Mouse (Mus musculus) neural tube, embryonic 13.5 days (tissue): ENCODE results near the gene Ipo7. TPM values are rescaled to one million over a fixed set of nuclear protein-coding genes. Genes with fewer than 3 reads are reported as not detected.

Source experiments
- ATAC-seq: fragments of 200-750 bp; cut with Nextera tagmentation; 2 replicates; pipeline ENCODE4 v1.8.0; 2017; ENCODE audit warnings: low read depth, mild to moderate bottlenecking, moderate TSS enrichment, moderate library complexity
- H3K27ac ChIP-seq: fragments of 300-500 bp; sonication (generic); replicated peaks from 2 replicates; pipeline ENCODE4 v1.5.1; 2015; ENCODE audit warnings: moderate library complexity, mild to moderate bottlenecking, inconsistent platforms
- H3K27me3 ChIP-seq: fragments of 300-500 bp; sonication (generic); 2 replicates; pipeline ENCODE4 v1.6.1; 2015; ENCODE audit warnings: mild to moderate bottlenecking, inconsistent platforms
- H3K36me3 ChIP-seq: fragments of 300-500 bp; sonication (generic); 2 replicates; pipeline ENCODE4 v1.6.1; 2015; ENCODE audit warnings: mild to moderate bottlenecking, inconsistent platforms
- H3K4me1 ChIP-seq: fragments of 300-500 bp; sonication (generic); replicated peaks from 2 replicates; pipeline ENCODE4 v1.6.1; 2015; ENCODE audit warnings: inconsistent platforms
- H3K4me2 ChIP-seq: fragments of 300-500 bp; sonication (generic); 2 replicates; pipeline ENCODE4 v1.6.1; 2015; ENCODE audit warnings: inconsistent platforms, mild to moderate bottlenecking, moderate library complexity
- H3K4me3 ChIP-seq: fragments of 300-500 bp; sonication (generic); 2 replicates; pipeline ENCODE4 v1.5.1; 2015; ENCODE audit warnings: mild to moderate bottlenecking, inconsistent platforms
- H3K9ac ChIP-seq: fragments of 300-500 bp; sonication (generic); 2 replicates; pipeline ENCODE4 v1.6.1; 2015; ENCODE audit warnings: moderate library complexity, mild to moderate bottlenecking, inconsistent platforms
- H3K9me3 ChIP-seq: fragments of 300-500 bp; sonication (generic); 2 replicates; pipeline ENCODE4 v1.6.1; 2016; ENCODE audit warnings: inconsistent platforms
- WGBS: fragments of 180-500 bp; shearing (Covaris S2); methylation state at CpG from one replicate; pipeline ENCODE4 v1.1.7; 2015; 5-methylcytosine and 5-hydroxymethylcytosine counted together
- polyA plus RNA-seq: library from polyadenylated mRNA; unstranded; fragments of >200 nt; fragmentation: Nextera tagmentation; extraction: Ambion mirVana; gene quantifications from 2 replicates; pipeline ENCODE4 v1.2.1, GENCODE M21; 2015

Ipo7 gene
- polyA plus RNA-seq, 1 experiment from 2014 or later = 40.2 TPM

- no peak overlapping the region for H3K4me2 ChIP-seq
- H3K36me3 ChIP-seq = no peaks in the 10 kb centered on the region
- H3K9ac ChIP-seq = no peak overlapping the region
- no peak for ATAC-seq
- no peak overlapping the region for H3K4me3 ChIP-seq
- no peak overlapping the region for H3K27ac ChIP-seq
- no peaks in the 10 kb centered on the region for H3K9me3 ChIP-seq
- WGBS = 84% methylated on average over 4 of the region's 4 CpGs
- H3K27me3 ChIP-seq = no peaks in the 10 kb centered on the region
- peaks cover 6% of the 10 kb centered on the region for H3K4me1 ChIP-seq
Measured at GRCm38 (mm10) chr7:109998388-109998787, 19.7 kb upstream of the Ipo7 start.

DNA sequence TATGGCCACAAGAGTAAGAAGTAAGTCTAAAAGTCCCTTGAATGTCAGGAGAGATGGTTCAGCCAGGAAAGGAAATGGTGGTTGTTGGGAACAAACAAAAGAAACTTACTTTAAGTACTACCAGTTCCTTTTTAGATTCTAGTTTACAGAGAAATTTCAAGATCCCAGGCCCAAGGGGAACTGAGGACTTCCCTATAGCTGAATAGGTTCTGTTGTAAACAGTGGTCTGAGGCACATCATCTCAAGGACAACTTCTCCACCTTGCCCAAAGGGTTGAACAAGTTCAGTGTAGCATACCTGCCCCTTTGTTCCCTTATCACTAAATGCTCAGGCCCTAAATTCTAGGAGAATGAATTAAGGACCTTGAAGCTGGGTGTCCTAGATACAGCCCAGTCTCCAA, 16.0 kb upstream of the Ipo7 start:
- no peak overlapping the region for H3K9ac ChIP-seq
- H3K27me3 ChIP-seq = no peaks in the 10 kb centered on the region
- no peak overlapping the region for H3K4me2 ChIP-seq
- no peak for ATAC-seq
- H3K27ac ChIP-seq = no peak overlapping the region
- peaks cover 6% of the 10 kb centered on the region for H3K4me1 ChIP-seq
- H3K36me3 ChIP-seq = no peaks in the 10 kb centered on the region
- no peak overlapping the region for H3K4me3 ChIP-seq
- no peaks in the 10 kb centered on the region for H3K9me3 ChIP-seq

GRCm38 (mm10) chr7:110002968-110003367, 15.1 kb upstream of the Ipo7 start:
- no peak overlapping the region for H3K27ac ChIP-seq
- no peaks in the 10 kb centered on the region for H3K9me3 ChIP-seq
- H3K4me2 ChIP-seq = peak overlapping the region; percentile 47
- peak overlapping the region; percentile 15; the same call in 1 of the 2 replicates for H3K4me3 ChIP-seq
- peak; percentile 27; the same call in 1 of the 2 replicates for ATAC-seq
- no peaks in the 10 kb centered on the region for H3K36me3 ChIP-seq
- WGBS = 17% methylated on average over 20 of the region's 20 CpGs
- peaks cover 6% of the 10 kb centered on the region for H3K4me1 ChIP-seq
- peak overlapping the region; percentile 58 for H3K9ac ChIP-seq
- H3K27me3 ChIP-seq = no peaks in the 10 kb centered on the region

DNA sequence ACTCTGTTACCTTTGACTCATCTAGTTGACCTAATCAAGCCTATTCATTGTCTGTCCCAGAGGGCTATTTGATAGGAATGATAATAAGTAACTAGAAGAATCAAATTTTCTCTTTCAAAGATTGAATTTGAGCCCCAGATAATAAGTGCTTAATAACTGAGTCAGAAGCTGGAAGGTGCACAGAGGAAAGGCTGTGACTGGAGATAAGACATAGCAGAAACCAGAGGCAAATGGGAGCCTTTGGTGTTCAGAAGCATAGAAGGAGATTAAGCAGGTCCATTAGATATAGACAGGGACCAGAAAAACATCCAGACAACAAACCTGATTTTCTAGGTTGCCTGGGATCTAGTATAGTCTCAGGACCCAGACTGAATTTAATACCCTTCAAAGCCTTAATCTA, 12.1 kb upstream of the Ipo7 start:
- H3K4me3 ChIP-seq = no peak overlapping the region
- no peak overlapping the region for H3K4me2 ChIP-seq
- ATAC-seq = no peak
- no peaks in the 10 kb centered on the region for H3K36me3 ChIP-seq
- no peak overlapping the region for H3K9ac ChIP-seq
- no peaks in the 10 kb centered on the region for H3K9me3 ChIP-seq
- H3K27ac ChIP-seq = no peak overlapping the region
- no peaks in the 10 kb centered on the region for H3K27me3 ChIP-seq
- peaks cover 6% of the 10 kb centered on the region for H3K4me1 ChIP-seq

DNA sequence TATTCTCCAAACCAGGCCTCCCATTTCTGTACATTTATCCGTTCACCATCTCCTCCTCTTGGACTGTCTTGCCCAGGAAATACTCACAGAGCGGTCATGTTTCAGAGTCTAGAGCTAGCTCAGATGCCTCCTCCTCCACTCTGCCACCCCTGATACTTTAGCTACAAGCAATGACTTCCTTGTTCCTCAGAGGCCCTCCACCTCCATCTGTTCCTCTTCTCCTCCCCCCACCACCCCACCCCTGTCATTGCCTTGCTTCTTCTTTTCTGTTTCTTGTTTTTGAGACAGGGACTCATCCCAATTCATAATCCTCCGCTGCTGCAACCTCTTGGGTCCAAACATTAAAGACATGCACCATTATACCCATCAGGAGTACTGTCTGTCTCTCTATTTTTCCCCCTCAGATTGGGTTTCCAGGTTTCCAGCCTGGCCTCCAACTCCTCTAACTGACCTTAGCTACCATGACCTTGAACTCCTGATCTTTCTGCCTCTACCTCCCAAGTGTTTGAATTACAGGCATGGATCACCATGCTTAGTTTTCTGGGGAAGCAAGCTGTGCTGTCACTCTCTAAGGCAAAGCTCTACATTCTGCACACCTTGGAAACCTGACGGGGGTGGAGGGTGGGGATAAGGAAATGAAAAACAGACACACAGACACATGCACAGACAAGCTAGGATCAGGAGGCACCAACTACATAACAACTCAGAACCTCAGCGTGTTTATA, 11.4 kb upstream of the Ipo7 start:
- no peak overlapping the region for H3K4me2 ChIP-seq
- WGBS = 86% methylated on average over 5 of the region's 5 CpGs
- no peak overlapping the region for H3K4me3 ChIP-seq
- ATAC-seq = no peak
- H3K9ac ChIP-seq = no peak overlapping the region
- H3K4me1 ChIP-seq = peaks cover 6% of the 10 kb centered on the region
- H3K27ac ChIP-seq = no peak overlapping the region
- H3K9me3 ChIP-seq = no peaks in the 10 kb centered on the region
- H3K27me3 ChIP-seq = no peaks in the 10 kb centered on the region
- no peaks in the 10 kb centered on the region for H3K36me3 ChIP-seq

- Histone ChIP-seq H3K36me3 (no peaks in the 10 kb centered on the region), H3K4me2 (no peak overlapping the region), H3K4me1 (no peaks in the 10 kb centered on the region), H3K9me3 (no peaks in the 10 kb centered on the region), H3K27me3 (no peaks in the 10 kb centered on the region), H3K9ac (no peak overlapping the region), H3K4me3 (no peak overlapping the region), H3K27ac (no peak overlapping the region)
- ATAC-seq = no peak
- 100% methylated on average over 1 of the region's 1 CpGs for WGBS
Measured at GRCm38 (mm10) chr7:110008513-110008912, 9.6 kb upstream of the Ipo7 start.

DNA sequence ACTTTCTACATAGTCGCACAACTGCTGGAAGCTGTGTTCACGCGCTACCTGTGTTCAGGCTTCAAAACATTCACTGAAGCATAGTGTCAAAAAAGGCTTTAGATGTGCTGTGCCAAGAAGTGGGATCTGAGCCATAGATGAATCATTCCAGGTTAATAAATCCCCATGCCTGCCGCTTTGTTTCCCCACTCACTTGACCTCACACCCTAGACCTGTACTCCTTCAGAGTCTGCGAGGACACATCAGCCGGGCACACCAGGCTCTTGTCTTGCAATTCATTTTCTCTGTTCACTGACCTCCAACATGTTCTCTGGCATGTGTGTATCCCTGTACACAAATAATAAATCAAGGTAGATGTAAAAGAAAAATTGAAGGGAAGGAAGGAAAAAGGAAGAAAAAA, 9.0 kb upstream of the Ipo7 start:
- no peaks in the 10 kb centered on the region for H3K36me3 ChIP-seq
- H3K4me2 ChIP-seq = no peak overlapping the region
- H3K27ac ChIP-seq = no peak overlapping the region
- H3K9me3 ChIP-seq = no peaks in the 10 kb centered on the region
- no peaks in the 10 kb centered on the region for H3K4me1 ChIP-seq
- H3K4me3 ChIP-seq = no peak overlapping the region
- ATAC-seq = no peak
- no peak overlapping the region for H3K9ac ChIP-seq
- WGBS = 93% methylated on average over 6 of the region's 6 CpGs
- H3K27me3 ChIP-seq = no peaks in the 10 kb centered on the region

DNA sequence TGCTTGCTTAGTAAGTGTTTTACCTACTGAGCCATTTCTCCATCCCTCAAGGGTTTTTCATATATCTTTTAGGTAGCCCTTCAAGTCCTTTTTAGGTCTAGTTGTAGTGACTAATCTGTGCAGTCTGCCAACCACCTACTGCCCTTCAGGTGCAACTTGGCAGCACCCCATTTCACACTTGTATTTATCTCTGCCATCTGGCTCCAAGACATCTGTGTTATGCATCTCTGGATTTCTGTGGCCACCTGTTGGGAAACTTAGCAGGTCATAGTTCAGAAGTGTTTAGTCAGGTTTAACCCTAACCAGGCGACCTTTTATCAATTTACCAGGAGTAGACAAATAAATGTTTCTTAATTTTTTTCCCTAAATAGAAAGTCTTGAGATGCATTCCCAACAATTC, 6.7 kb upstream of the Ipo7 start:
- Histone ChIP-seq H3K4me1 (no peaks in the 10 kb centered on the region), H3K9ac (no peak overlapping the region), H3K36me3 (no peaks in the 10 kb centered on the region), H3K27ac (no peak overlapping the region), H3K27me3 (no peaks in the 10 kb centered on the region), H3K9me3 (no peaks in the 10 kb centered on the region), H3K4me3 (no peak overlapping the region), H3K4me2 (no peak overlapping the region)
- ATAC-seq = no peak
- 51% methylated on average over 1 of the region's 1 CpGs for WGBS

GRCm38 (mm10) chr7:110014272-110014671, 3.8 kb upstream of the Ipo7 start:
- no peak for ATAC-seq
- Histone ChIP-seq H3K4me3 (no peak overlapping the region), H3K27ac (no peak overlapping the region), H3K36me3 (no peaks in the 10 kb centered on the region), H3K4me1 (peaks cover 5% of the 10 kb centered on the region), H3K9ac (no peak overlapping the region), H3K27me3 (no peaks in the 10 kb centered on the region), H3K4me2 (no peak overlapping the region), H3K9me3 (no peaks in the 10 kb centered on the region)
- 85% methylated on average over 5 of the region's 5 CpGs for WGBS

- peak overlapping the region; percentile 98 for H3K9ac ChIP-seq
- peak; percentile 84 for ATAC-seq
- H3K27ac ChIP-seq = peak overlapping the region; percentile 87
- H3K4me2 ChIP-seq = peak overlapping the region; percentile 96
- peak overlapping the region; percentile 96 for H3K4me3 ChIP-seq
- under 1% methylated on average over 42 of the region's 42 CpGs for WGBS
- no peaks in the 10 kb centered on the region for H3K9me3 ChIP-seq
- H3K4me1 ChIP-seq = peaks cover 17% of the 10 kb centered on the region
- no peaks in the 10 kb centered on the region for H3K36me3 ChIP-seq
- no peaks in the 10 kb centered on the region for H3K27me3 ChIP-seq
Measured at GRCm38 (mm10) chr7:110018631-110019482, 783 bp downstream of the Ipo7 start.

DNA sequence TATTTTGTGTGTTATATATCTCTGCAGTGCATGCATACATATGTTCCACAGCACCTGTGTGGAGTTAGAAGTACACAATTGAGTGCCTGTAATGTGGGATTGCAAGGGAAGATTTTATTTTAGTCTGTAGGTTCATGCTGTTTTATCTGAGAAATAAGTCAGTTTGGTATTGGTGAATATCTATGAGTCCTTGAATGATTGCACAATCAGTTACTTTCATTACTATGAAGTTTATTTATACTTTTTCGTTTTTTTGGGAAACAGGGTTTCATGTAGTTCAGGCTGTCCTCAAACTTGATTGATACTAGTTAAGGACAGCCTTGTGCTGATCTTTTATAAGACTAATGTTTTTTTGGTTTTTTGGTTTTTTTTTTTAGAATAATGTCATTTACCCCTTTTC, 5.5 kb downstream of the Ipo7 start:
- H3K27ac ChIP-seq = no peak overlapping the region
- peaks cover 2% of the 10 kb centered on the region; the same call in 1 of the 2 replicates for H3K36me3 ChIP-seq
- 95% methylated on average over 1 of the region's 1 CpGs for WGBS
- H3K4me1 ChIP-seq = peaks cover 17% of the 10 kb centered on the region
- no peaks in the 10 kb centered on the region for H3K9me3 ChIP-seq
- H3K27me3 ChIP-seq = no peaks in the 10 kb centered on the region
- no peak overlapping the region for H3K4me3 ChIP-seq
- ATAC-seq = no peak
- H3K4me2 ChIP-seq = no peak overlapping the region
- no peak overlapping the region for H3K9ac ChIP-seq

DNA sequence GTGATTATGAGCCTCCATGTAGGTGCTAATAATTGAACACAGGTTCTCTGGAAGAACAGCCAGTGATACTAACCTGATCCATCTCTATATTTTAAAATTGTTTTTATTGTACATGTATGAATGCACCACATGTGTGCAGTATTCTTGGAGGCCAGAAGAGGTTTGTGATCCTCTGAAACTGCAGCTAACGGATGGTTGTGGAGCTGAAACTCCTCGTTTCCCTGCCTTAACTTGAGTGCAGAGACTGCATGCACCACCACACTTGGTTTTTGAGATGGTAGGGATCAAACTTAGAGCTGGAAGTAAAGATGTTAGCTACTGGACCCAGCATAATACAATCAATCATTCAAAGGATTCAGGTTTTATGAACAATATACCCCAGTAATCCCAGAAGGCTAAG, 8.5 kb downstream of the Ipo7 start:
- no peaks in the 10 kb centered on the region for H3K27me3 ChIP-seq
- H3K9ac ChIP-seq = no peak overlapping the region
- no peak for ATAC-seq
- H3K4me2 ChIP-seq = no peak overlapping the region
- WGBS = 88% methylated on average over 2 of the region's 2 CpGs
- no peak overlapping the region for H3K4me3 ChIP-seq
- H3K4me1 ChIP-seq = no peaks in the 10 kb centered on the region
- H3K36me3 ChIP-seq = peaks cover 21% of the 10 kb centered on the region
- H3K9me3 ChIP-seq = no peaks in the 10 kb centered on the region
- H3K27ac ChIP-seq = no peak overlapping the region
